Mouse (Mus musculus) MEL (cell line): ENCODE data around the gene Large2.

Experiments
- CHD2 ChIP-seq: IDR thresholded peaks from 2 replicates; pipeline ENCODE4 v1.6.1; 2011; ENCODE audit warnings: low read length, improper control_type of control experiment
- CTCF ChIP-seq, 3 experiments: IDR thresholded peaks in 2 of 3; conservative IDR thresholded peaks in 1 of 3; 2 replicates each; pipeline ENCODE4 v1.5.1; 2011 to 2012; ENCODE audit warnings: low read length in 3 of 3, low read depth in 2 of 3, mild to moderate bottlenecking in 2 of 3, improper control_type of control experiment in 1 of 3, inconsistent platforms in 1 of 3, mixed read lengths in 1 of 3, moderate library complexity in 1 of 3; ENCODE audit not compliant: control insufficient read depth in 1 of 3, insufficient read depth in 1 of 3, poor library complexity in 1 of 3, severe bottlenecking in 1 of 3
- ELF1 ChIP-seq: IDR thresholded peaks from 2 replicates; pipeline ENCODE4 v1.6.1; 2014; ENCODE audit warnings: low read depth, mild to moderate bottlenecking, inconsistent platforms, low read length, improper control_type of control experiment, moderate library complexity
- HCFC1 ChIP-seq: IDR thresholded peaks from 2 replicates; pipeline ENCODE4 v1.6.1; 2012; ENCODE audit warnings: low read depth, mild to moderate bottlenecking, inconsistent platforms, low read length, improper control_type of control experiment, moderate library complexity
- MAX ChIP-seq: IDR thresholded peaks from 2 replicates; pipeline ENCODE4 v1.6.1; 2011; ENCODE audit warnings: low read length, improper control_type of control experiment
- POLR2A ChIP-seq, 2 experiments: IDR thresholded peaks; 2 replicates each; pipeline ENCODE4 v1.6.1; 2011 to 2012; ENCODE audit warnings: low read length in 2 of 2, mild to moderate bottlenecking in 2 of 2, control low read depth in 1 of 2, improper control_type of control experiment in 1 of 2, low read depth in 1 of 2, moderate library complexity in 1 of 2; ENCODE audit not compliant: control insufficient read depth in 1 of 2, insufficient read depth in 1 of 2, poor library complexity in 1 of 2
- POLR2AphosphoS2 ChIP-seq: IDR thresholded peaks from 2 replicates; pipeline ENCODE4 v1.6.1; 2011; ENCODE audit warnings: low read length, improper control_type of control experiment
- RAD21 ChIP-seq: IDR thresholded peaks from 2 replicates; pipeline ENCODE4 v1.6.1; 2011; ENCODE audit warnings: mild to moderate bottlenecking, low read depth, low read length, improper control_type of control experiment
- RCOR1 ChIP-seq: IDR thresholded peaks from 2 replicates; pipeline ENCODE4 v1.6.1; 2012; ENCODE audit warnings: low read depth, mild to moderate bottlenecking, inconsistent platforms, low read length, improper control_type of control experiment
- TAL1 ChIP-seq: IDR thresholded peaks from 2 replicates; pipeline ENCODE4 v1.6.1; 2012; ENCODE audit warnings: mild to moderate bottlenecking, inconsistent platforms, low read length, moderate library complexity, mixed read lengths
- TCF12 ChIP-seq: IDR thresholded peaks from 2 replicates; pipeline ENCODE4 v1.6.1; 2014; ENCODE audit warnings: low read depth, mild to moderate bottlenecking, inconsistent platforms, low read length, improper control_type of control experiment, moderate library complexity
- USF2 ChIP-seq, 2 experiments: IDR thresholded peaks; 2 replicates each; pipeline ENCODE4 v1.6.1; 2011 to 2012; ENCODE audit warnings: improper control_type of control experiment in 2 of 2, low read length in 2 of 2, borderline replicate concordance in 1 of 2, inconsistent platforms in 1 of 2, low read depth in 1 of 2, mild to moderate bottlenecking in 1 of 2; ENCODE audit not compliant: insufficient read depth in 1 of 2

DNA sequence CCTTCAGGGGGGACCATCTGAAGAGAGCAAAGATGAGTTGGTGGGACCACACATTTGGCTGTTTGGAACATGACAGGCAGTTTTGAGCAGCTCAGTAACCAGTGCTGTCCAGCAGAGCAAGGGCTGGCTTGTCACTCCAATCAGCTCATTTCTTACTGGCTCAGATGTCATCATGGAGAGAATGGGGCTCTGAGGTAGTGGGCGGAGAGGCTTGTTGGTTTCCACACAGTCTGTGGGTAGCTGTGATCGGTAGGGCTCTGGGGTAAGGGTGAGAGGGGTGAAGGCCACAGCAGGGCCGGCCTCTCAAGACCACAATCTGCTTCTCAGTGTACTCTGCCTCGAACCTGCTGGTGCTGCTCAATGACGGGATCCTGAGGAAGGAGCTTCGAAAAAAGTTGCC lies 1.6 kb upstream of the Large2 start:
- no peak for TF ChIP-seq MAX
- TF ChIP-seq CHD2, result no peak
- TF ChIP-seq POLR2AphosphoS2, result no peak
- TF ChIP-seq TCF12, result no peak
- no peak for TF ChIP-seq HCFC1
- no peak for TF ChIP-seq TAL1
- TF ChIP-seq CTCF (IDR thresholded peaks at IDR 0.05 in 2 of 3, conservative IDR thresholded peaks at IDR 0.05 in 1 of 3; ENCODE audit: control insufficient read depth in 1 of 3, insufficient read depth in 1 of 3, low read depth in 2 of 3, low read length in 3 of 3, poor library complexity in 1 of 3, severe bottlenecking in 1 of 3), result no peak
- no peak for TF ChIP-seq RAD21
- TF ChIP-seq USF2 (IDR thresholded peaks at IDR 0.05; ENCODE audit: borderline replicate concordance in 1 of 2, insufficient read depth in 1 of 2, low read depth in 1 of 2, low read length in 2 of 2), result no peak
- TF ChIP-seq ELF1, result no peak
- TF ChIP-seq RCOR1, result no peak
- TF ChIP-seq POLR2A (IDR thresholded peaks at IDR 0.05; ENCODE audit: control insufficient read depth in 1 of 2, insufficient read depth in 1 of 2, low read depth in 1 of 2, low read length in 2 of 2, poor library complexity in 1 of 2), result no peak
